Mouse (Mus musculus) heart, postnatal 0 days (tissue): ENCODE data around the gene Cap2.

Source experiments
- CTCF ChIP-seq: IDR thresholded peaks from 2 replicates; pipeline ENCODE4 v1.5.1; 2016; ENCODE audit warnings: antibody characterized with exemption, control low read depth, low read depth
- EP300 ChIP-seq: IDR thresholded peaks from 2 replicates; pipeline ENCODE4 v1.6.1; 2016; ENCODE audit warnings: antibody characterized with exemption, low read depth

DNA sequence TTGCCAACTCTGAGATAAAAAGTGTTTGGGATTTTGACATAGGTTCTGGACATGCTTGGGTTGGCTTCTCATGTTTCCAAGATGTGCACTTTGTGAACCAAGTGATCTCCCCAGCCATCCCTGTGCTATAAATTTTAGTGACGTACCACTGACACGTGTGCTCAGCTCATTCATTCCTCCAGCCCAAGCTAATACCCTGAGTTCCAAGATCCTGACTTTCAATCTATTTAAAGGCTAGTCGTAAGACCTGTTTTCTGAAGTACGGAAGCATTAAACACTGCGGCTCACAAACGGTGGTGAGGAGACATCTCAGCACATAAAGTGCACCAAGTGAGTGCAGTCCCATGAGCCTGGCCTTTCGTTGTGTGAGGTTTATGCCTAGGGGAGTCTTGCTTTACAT, 6.3 kb downstream of the Cap2 start:
- TF ChIP-seq CTCF (no peak), EP300 (no peak)
